Mouse (Mus musculus) olfactory bulb, adult 2 months (tissue): ENCODE results near the gene Lingo2. TPM values are rescaled to one million over a fixed set of nuclear protein-coding genes. Genes with fewer than 3 reads are reported as not detected.

Experiments used
- H3K27ac ChIP-seq: fragments of 200-500 bp; 2 replicates; pipeline ENCODE4 v1.5.1; 2012; ENCODE audit warnings: low read depth, low read length; ENCODE audit not compliant: insufficient read depth
- H3K4me1 ChIP-seq: fragments of 200-500 bp; 2 replicates; pipeline ENCODE4 v1.6.1; 2012; ENCODE audit warnings: low read length; ENCODE audit not compliant: control insufficient read depth, insufficient read depth
- H3K4me3 ChIP-seq: fragments of 200-500 bp; 2 replicates; pipeline ENCODE4 v1.5.1; 2012; ENCODE audit warnings: mild to moderate bottlenecking, low read depth, low read length, moderate library complexity; ENCODE audit not compliant: insufficient read depth
- CTCF ChIP-seq: fragments of 200-500 bp; IDR thresholded peaks from 2 replicates; pipeline ENCODE4 v1.5.1; 2012; ENCODE audit warnings: low read depth, mild to moderate bottlenecking, low read length, moderate library complexity; ENCODE audit not compliant: insufficient read depth
- POLR2A ChIP-seq: fragments of 200-500 bp; IDR thresholded peaks from 2 replicates; pipeline ENCODE4 v1.6.1; 2012; ENCODE audit warnings: mild to moderate bottlenecking, low read depth, low read length, moderate library complexity; ENCODE audit not compliant: insufficient read depth
- WGBS: fragments of 180-500 bp; shearing (Covaris S2); methylation state at CpG from one replicate; pipeline ENCODE4 v1.1.7; 2018; 5-methylcytosine and 5-hydroxymethylcytosine counted together
- polyA plus RNA-seq: library from polyadenylated mRNA; stranded (reverse); fragments of >200 nt; gene quantifications from 2 replicates; pipeline ENCODE4 v1.2.4, GENCODE M21; 2012; ENCODE audit warnings: low replicate concordance; ENCODE audit not compliant: missing spikeins, insufficient read depth, insufficient read length

Lingo2 gene
- polyA plus RNA-seq, 1 experiment: not detected

GRCm38 (mm10) chr4:36824982-36825381 is 126.6 kb downstream of the Lingo2 start:
- no peak overlapping the region for H3K4me3 ChIP-seq
- TF ChIP-seq CTCF (no peak), POLR2A (no peak)
- no peaks in the 10 kb centered on the region for H3K4me1 ChIP-seq
- H3K27ac ChIP-seq: no peak overlapping the region

- no peaks in the 10 kb centered on the region for H3K4me1 ChIP-seq
- no peak overlapping the region for H3K4me3 ChIP-seq
- H3K27ac ChIP-seq: no peak overlapping the region
- TF ChIP-seq CTCF (no peak), POLR2A (no peak)
Measured at GRCm38 (mm10) chr4:36821914-36822313, 129.6 kb downstream of the Lingo2 start.

GRCm38 (mm10) chr4:36775088-36775487 is 176.5 kb downstream of the Lingo2 start:
- Histone ChIP-seq H3K27ac (no peak overlapping the region), H3K4me3 (no peak overlapping the region), H3K4me1 (no peaks in the 10 kb centered on the region)
- 88% methylated on average over 4 of the region's 4 CpGs for WGBS
- TF ChIP-seq CTCF (no peak), POLR2A (no peak)

GRCm38 (mm10) chr4:36730691-36731090 is 220.9 kb downstream of the Lingo2 start:
- WGBS: 65% methylated on average over 2 of the region's 2 CpGs
- Histone ChIP-seq H3K27ac (no peak overlapping the region), H3K4me3 (no peak overlapping the region), H3K4me1 (no peaks in the 10 kb centered on the region)
- TF ChIP-seq POLR2A: no peak
- TF ChIP-seq CTCF: no peak

- Histone ChIP-seq H3K4me1 (no peaks in the 10 kb centered on the region), H3K4me3 (no peak overlapping the region), H3K27ac (no peak overlapping the region)
- 82% methylated on average over 1 of the region's 1 CpGs for WGBS
- TF ChIP-seq CTCF (no peak), POLR2A (no peak)
Measured at GRCm38 (mm10) chr4:36716411-36716810, 235.1 kb downstream of the Lingo2 start.

- no peak for TF ChIP-seq CTCF
- TF ChIP-seq POLR2A: no peak
- H3K27ac ChIP-seq: no peak overlapping the region
- H3K4me3 ChIP-seq: no peak overlapping the region
- WGBS: 89% methylated on average over 3 of the region's 3 CpGs
- no peaks in the 10 kb centered on the region for H3K4me1 ChIP-seq
Measured at GRCm38 (mm10) chr4:36698888-36699287, 252.7 kb downstream of the Lingo2 start.

- H3K4me3 ChIP-seq: no peak overlapping the region
- TF ChIP-seq CTCF (no peak), POLR2A (no peak)
- no peaks in the 10 kb centered on the region for H3K4me1 ChIP-seq
- WGBS: 100% methylated on average over 2 of the region's 2 CpGs
- no peak overlapping the region for H3K27ac ChIP-seq
Measured at GRCm38 (mm10) chr4:36696810-36697209, 254.7 kb downstream of the Lingo2 start.

GRCm38 (mm10) chr4:36659920-36660319 is 291.6 kb downstream of the Lingo2 start:
- 58% methylated on average over 2 of the region's 2 CpGs for WGBS
- TF ChIP-seq CTCF: no peak
- TF ChIP-seq POLR2A: no peak
- no peaks in the 10 kb centered on the region for H3K4me1 ChIP-seq
- no peak overlapping the region for H3K4me3 ChIP-seq
- no peak overlapping the region for H3K27ac ChIP-seq

- no peak overlapping the region for H3K27ac ChIP-seq
- H3K4me3 ChIP-seq: no peak overlapping the region
- no peak for TF ChIP-seq CTCF
- TF ChIP-seq POLR2A: no peak
- H3K4me1 ChIP-seq: no peaks in the 10 kb centered on the region
Measured at GRCm38 (mm10) chr4:36647753-36648152, 303.8 kb downstream of the Lingo2 start.

GRCm38 (mm10) chr4:36635666-36636065 is 315.9 kb downstream of the Lingo2 start:
- TF ChIP-seq CTCF: no peak
- no peak for TF ChIP-seq POLR2A
- no peak overlapping the region for H3K27ac ChIP-seq
- no peak overlapping the region for H3K4me3 ChIP-seq
- no peaks in the 10 kb centered on the region for H3K4me1 ChIP-seq
- WGBS: 90% methylated on average over 2 of the region's 2 CpGs

GRCm38 (mm10) chr4:36576801-36577200 is 374.7 kb downstream of the Lingo2 start:
- TF ChIP-seq POLR2A: no peak
- no peak for TF ChIP-seq CTCF
- WGBS: 53% methylated on average over 5 of the region's 5 CpGs
- no peak overlapping the region for H3K4me3 ChIP-seq
- no peaks in the 10 kb centered on the region for H3K4me1 ChIP-seq
- no peak overlapping the region for H3K27ac ChIP-seq
